Mouse (Mus musculus) embryo, embryonic 10.5 days (tissue): Measurements from ENCODE around the gene Tchp.

Source experiments
- DNase-seq: peaks from one replicate; pipeline ENCODE4 v3.0.0-alpha.2; 2015; ENCODE audit warnings: low spot score

Tchp gene

DNA sequence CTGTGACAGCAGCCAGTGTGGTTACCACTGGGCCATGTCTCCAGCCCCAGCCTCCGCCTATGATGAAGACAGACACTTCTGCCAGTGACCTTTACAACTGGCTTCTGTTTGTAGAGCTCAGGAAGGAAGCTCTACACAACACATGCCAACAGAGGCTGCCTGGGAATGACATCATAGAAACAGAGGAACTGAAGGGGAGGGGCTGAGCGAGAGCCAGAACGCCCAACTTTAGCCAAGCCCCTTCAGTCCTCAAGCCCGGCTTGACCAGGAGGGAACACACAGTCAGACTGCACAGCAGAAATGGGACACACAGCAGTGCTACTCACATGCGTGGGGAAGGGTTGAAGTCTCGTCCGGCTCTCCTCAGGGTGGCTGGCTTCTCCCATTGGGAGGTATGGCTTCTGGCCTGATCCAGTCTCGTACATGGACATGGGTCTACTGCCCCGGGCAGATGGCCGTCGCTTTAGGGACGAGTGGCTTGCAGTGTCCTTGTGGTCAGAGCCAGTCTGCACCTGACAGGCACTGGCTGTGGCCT lies 31.2 kb downstream of the Tchp start:
- peak; percentile 9 for DNase-seq

DNA sequence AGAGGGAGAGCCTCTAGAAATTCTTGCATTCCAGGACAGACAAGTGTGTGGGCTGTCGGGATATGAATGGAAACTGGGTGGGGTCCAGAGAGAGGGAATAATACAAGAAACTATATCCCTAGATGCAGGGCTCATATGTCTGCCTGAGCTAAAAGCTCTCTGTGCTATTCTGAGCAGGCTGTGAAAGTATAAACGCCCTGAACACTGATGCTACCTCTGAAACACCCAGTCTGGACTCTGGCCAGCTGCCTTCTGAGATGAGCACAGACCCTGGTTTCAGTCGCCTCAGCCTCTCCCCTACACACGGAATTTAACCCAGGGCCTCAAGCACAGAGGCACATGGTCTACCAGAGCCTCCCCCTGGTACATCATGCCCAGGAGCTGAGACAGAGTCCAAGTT lies 33.0 kb downstream of the Tchp start:
- DNase-seq: no peak

DNA sequence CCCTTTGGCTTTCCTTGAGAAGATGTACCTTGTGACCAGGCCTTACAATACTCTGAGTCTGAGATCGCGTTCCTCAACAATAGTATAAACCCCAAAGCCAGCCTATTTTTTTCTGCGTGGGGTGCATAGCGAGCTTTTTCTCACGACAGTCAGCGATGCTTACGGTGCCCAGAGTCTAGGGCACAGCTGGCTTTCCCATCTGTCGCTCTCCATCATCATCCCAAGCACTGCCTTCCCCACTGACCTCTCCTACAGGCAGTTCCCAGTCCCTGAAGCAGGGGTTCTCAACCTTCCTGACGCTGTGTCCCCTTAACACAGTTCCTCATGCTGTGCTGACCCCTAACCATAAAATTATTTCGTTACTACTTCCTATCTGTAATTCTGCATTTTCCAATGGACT lies 35.0 kb downstream of the Tchp start:
- no peak for DNase-seq

DNA sequence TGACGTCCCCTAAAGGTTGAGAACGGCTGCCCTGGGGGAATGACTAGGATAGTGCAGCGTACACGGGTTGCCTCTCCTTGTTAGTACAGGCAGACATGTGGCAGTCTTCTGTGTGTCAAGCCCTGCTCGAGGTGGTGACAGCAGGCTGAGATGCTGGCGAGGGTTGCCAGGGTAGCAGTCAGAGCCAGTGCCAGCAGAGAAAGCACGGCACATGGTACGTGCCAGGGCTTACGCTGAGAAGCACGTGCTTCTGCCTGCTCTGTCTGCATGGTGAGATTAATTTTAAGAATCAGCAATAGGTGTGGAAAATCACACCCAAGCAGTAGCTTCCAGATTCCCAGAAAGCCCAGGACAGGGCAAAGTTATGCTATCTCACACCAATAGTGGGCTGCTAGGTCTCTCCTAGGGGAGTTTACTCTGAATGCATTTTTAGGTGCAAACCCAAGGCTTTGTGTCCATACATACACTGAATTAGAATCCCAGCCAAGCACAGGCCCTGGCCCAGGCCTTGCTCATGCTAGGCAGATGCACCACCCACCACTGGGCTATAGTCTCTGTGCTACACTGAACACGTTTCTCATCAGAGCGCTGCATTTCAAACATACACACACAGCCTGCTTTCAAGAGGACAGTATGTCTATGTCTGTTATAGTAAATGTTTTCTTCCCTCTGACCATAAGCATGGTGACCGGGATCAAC lies 35.6 kb downstream of the Tchp start:
- no peak for DNase-seq

DNA sequence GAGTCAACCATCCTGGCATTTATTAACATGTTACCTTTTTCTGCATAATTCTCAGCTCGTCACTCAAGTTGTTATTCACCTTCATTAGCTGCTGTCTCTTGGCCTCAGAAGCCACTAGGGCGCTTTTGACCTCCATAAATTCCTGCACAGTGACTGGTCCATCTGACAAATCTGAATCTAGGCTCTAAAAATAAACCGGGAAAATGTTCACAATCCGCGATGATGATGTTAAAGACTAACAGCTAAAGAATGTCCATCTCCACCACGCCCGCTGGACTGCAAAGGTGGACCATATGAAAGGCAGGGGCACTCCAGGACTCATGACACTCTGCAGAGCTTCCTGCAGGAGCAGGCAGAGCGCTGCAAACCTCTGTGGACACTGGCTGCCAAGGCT lies 36.1 kb downstream of the Tchp start:
- no peak for DNase-seq

DNA sequence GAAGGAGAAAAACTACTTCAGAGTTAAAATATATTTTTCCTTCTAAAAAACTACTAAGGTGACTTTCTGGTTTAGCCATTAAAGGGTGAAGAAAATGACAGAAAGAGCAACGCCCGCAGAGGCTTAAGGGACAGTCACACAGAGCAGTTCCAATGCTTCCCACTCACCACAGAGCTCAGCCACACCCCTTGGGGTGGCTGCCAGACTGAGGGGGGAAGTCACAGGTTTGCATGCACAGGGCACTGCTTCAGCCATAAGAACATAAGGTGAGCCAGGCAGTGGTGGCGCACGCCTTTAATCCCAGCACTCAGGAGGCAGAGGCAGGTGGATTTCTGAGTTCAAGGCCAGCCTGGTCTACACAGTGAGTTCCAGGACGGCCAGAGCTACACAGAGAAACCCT lies 38.0 kb downstream of the Tchp start:
- no peak for DNase-seq

DNA sequence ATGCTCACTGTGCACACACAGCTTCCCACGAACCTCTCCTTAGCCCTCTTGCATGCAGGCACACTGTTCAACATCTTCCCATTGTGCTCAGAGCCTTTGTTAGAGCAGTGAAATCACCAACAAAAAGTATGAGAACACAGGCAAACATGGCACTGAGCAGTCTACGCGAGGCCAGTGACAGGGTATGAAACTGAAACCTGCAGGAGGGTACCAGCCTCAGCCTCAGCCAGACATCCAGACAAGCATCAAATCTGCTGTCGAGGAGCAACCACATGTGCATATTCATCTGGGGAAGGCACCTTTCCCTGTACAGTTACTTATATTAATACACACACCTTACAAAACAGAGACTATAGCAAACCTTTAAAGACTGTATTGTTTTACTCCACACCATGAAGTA lies 39.3 kb downstream of the Tchp start:
- no peak for DNase-seq

DNA sequence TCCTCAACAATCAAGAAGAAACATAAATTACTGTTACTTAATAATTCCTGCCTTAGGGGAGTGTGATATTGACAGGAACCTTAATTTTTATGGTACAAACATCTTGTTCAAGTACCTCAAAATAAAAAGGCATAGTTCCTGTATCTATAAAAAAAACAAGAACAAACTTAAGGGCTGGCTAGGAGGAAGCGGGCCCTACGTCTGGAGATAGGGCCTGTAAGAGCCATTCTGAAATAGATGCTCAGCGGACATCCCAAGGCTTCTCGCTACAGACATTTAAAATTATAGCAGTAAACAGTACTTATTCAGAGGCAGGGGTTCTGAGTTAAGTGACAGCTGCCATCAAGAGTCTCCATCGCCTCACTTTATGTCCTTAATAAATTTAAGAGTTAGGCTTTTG lies 40.0 kb downstream of the Tchp start:
- DNase-seq: no peak

DNA sequence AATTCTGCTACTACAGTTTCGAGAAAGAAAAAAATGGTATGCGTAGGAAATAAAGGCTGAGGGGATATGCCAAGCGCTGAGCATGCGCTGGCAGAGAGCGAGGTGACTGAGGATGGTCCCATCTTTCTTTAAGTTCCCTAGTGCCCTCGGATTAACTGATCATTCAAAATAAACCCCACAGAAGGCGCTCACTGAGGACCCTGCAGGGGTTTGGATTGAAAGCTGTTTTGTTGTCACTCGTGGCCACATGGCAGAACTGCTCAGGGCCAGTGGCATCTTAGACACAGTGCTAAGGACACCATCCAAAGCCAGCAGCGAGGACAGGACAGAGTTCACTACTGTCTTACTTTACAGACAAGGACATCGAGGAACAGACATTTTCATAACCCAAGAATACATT lies 42.8 kb downstream of the Tchp start:
- no peak for DNase-seq

DNA sequence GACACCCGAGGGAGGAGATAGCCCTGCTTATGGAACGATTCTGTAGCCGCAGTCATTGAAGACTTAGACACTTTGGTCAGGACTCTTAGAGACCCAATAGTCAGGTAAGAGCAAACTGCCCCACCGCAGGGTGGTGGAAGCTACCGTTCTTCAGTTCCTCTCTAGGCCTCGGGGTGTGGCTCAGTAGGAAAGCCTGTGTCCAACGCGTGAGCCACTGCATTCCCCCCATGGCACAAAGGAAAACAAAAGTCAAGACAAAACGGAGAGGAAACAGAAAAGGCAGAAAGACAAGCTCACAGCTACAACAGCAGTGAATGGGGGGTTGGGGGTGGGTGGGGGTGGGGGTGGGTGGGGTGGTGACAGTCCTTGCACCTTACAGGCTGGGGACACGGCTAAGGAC lies 44.8 kb downstream of the Tchp start:
- no peak for DNase-seq

DNA sequence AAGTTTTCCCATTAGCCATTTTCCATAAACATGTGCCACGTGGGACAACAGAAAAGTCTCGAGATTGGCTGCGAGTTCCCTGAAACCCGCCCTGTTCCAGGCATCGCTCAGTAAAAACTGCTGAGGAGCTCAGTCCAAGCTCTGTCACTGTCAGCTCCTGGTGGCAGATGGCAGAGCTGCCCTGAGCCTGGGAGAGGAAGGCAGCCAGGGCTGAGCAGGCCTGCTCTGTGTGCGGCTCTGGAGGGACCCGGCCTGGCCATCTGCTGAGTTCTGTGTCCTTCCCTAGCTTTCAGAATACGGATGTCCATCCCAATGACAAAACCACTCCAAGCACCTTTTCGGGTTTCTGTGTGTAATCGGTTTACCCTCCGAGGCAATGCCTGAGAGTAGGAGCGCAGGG lies 45.8 kb downstream of the Tchp start:
- DNase-seq: no peak

DNA sequence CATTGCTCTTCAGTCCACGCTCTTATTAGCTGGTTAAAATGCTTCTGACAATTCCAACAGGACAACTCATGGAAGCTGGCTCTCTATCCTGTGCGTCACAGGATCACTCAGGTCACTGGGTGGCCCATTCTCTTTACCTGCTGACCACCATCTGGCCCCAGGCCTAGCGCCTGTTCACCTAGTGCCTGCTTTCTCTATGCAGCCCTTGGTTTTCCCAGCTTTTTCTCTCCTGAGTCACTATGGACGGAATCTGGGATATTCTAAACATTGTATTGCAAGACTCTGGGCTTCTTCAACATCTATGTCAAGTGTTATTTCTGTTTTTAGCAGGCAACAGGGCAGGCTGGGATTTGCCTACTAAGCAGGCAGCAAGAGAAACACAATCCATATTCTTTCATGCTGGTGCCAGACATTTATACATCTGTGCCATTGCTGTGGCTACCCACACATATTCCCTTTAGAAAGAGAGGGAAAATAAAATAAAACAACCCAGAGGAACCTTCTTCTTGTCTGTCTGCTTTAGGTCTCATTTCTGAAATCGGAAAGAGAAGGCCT lies 52.1 kb downstream of the Tchp start:
- no peak for DNase-seq

DNA sequence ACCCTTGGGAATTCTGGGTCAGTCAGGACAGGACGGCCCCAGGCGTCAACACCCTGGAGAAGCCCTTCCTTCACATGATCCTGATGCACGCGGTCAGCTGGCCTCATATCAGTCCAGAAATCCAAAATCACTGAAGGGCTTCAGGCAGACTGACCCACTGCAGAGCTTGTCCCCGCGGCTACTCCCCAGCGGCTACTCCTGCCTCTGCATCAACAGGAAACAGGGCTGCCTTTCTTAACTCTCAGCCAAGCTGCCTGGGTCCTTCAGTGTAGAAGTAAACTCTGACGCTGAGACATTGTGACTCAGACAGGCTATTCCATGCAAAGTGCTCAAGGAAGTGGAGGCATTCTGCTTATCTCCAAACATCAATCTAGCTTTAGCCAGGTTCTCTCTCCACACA lies 54.4 kb downstream of the Tchp start:
- DNase-seq: no peak

DNA sequence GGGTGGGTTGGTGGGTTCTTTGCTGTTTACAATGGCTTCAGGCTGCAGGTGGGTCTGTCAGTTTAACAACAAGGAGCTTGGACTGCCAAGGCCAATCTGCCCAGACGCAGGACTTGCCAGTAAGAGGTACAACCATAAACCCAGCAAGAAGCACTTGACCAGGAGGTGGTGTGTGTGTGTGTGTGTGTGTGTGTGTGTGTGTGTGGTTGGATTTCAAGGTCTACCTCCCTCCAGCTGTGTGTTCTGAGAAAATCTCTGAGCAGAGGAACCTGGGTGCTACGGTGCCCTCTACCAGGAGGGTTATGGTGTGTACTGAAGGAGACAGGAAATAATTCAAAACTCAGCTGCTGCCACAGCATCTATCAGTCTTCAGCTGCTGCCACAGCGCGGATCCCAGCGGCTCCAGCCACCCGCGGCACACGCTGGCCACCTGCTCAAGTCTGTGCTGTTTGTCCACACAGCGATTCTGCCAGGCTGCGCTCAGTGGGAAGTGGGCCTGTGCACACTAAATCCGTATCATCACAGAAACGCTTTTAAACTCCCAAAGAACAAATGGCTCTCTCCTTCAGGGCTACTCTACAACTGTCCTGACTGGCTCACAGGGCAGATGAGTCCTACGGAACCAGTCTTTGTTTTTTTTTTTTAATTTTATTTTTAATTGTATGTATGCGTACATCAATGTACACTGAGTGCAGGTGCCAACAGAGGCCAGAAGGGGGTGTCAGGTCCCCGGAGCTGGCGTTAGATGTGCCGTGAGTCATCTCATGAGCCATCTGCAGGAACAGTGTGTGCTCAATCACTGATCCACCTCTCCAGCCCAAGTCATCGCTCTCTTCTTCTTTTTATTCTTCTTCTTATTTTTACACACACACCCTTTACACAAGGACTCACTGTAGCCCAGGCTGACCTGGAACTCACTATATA lies 57.5 kb downstream of the Tchp start:
- no peak for DNase-seq

DNA sequence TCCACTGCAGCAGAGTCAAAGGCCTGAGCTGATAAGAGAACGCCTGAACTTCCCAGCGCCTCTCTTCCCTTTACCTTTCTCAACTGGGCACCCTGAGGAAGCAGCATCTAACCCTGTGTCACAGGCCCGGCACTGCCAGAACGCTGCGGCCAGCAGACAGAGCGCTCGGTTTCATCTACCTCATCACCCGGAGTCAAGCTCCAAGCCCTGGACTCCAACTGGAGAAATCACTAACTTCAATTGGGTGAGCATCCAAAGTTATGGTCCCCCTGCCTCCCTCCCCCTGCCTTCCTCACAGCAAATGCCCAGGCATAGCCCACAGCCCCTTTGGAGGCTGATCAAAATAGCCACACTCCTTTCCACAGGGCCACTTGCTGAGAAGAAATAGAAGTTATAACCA lies 59.1 kb downstream of the Tchp start:
- DNase-seq: no peak

DNA sequence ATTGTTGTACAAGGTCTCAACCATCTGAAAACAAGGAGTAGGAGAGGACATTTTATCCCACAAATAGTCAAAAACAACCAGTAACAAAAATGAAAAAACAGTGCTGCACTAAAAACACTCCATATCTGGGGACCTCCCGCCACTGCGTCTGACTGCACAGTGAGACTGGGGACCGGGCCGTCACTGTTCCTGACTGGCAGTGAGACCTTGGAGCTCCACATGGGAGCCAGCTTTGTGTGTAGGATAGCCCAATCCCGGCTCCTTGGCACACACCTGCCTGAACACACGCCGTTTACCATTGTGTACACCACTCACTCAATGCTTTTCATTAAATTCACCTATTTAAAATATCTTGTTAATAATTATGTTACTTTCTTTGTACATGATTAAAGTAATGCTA lies 59.6 kb downstream of the Tchp start:
- no peak for DNase-seq

DNA sequence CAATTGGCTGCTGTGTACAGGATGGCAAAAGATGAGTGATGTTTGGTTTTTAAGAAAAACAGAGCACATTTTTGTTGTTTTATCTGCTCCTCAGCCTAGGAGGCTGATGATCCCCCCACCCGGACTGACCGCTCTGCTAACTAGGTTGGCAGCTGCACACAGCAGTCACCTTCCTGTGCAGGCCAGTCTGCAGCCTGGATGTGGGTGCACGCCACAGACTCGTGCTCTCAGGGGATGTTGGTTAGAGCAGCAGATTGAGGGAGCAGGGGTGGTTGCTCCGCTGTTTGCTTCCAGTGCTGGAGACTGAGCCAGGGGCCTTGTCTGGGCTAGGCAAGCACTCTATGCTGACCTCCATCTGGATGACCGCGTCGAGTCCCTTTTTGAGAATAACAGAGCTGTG lies 62.2 kb downstream of the Tchp start:
- DNase-seq: no peak

DNA sequence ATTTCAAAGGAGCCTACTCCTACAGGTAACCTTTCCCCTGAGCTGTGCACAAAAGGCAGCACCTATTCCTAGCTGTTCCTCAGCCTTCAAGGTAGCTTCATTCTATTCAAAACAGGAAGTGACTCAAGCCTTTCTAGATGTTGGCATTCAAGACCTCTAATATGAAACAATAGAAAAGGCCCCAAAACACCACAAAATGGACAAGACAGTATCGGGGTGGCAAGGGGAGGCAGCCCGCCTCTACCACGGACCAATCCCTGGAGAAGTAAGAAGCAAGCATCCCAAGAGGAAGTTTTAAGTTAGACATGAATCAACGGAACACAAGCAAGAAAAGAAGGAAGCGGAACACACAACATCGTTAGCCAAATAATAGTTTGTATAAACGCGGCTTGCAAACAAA lies 64.2 kb downstream of the Tchp start:
- no peak for DNase-seq
